20 mouse cellular contexts compared by ENCODE assay signal in the genomic region with DNA sequence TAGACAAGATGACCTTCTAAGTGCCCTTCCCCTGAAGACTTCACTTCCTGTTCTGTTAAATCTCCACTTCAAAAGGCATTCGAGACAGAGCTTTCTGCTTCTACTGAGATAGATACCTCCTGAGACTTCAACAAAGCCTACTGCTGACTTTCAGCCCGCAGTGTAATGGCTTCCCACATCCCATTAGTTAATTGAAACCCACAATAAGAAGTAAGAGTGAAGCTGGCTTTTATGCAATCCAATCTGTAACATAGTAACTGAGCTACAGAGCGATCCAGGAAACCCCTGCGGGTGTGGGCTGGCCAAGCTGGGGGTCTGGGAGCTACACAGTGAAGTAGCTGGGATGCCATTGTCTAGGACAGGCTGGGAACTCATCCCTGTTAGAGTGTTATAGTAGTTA. TPM values are rescaled to one million over a fixed set of nuclear protein-coding genes. Genes with fewer than 3 reads are reported as not detected.
"Had no signal": no experiment of that assay in that cellular context is flagged by ENCODE, and none has a peak within 500 bp of the region (broad histone marks: within the 10 kb centered on the region; RNA-seq: fewer than 3 reads in every experiment).

No protein-coding gene starts in this region.

- H3K9me3 ChIP-seq: kidney, embryonic 15.5 days; limb, embryonic 15.5 days; liver, embryonic 12.5 days; lung, embryonic 15.5 days; neural tube, embryonic 12.5 days; stomach, embryonic 15.5 days had no signal

- H3K36me3 ChIP-seq: kidney, embryonic 15.5 days; limb, embryonic 15.5 days; liver, embryonic 12.5 days; lung, embryonic 15.5 days; neural tube, embryonic 12.5 days; stomach, embryonic 15.5 days had no signal

- H3K4me2 ChIP-seq: kidney, embryonic 15.5 days; limb, embryonic 15.5 days; liver, embryonic 12.5 days; lung, embryonic 15.5 days; neural tube, embryonic 12.5 days; stomach, embryonic 15.5 days had no signal

- H3K27ac ChIP-seq: kidney, embryonic 15.5 days; left cerebral cortex, adult 2 months; limb, embryonic 15.5 days; liver, embryonic 12.5 days; lung, embryonic 15.5 days; macrophage; neural tube, embryonic 12.5 days; stomach, embryonic 15.5 days had no signal

- H3K9ac ChIP-seq: kidney, embryonic 15.5 days; limb, embryonic 15.5 days; liver, embryonic 12.5 days; lung, embryonic 15.5 days; neural tube, embryonic 12.5 days; stomach, embryonic 15.5 days had no signal

- H3K27me3 ChIP-seq: kidney, embryonic 15.5 days; limb, embryonic 15.5 days; liver, embryonic 12.5 days; lung, embryonic 15.5 days; neural tube, embryonic 12.5 days; stomach, embryonic 15.5 days had no signal

- H3K4me1 ChIP-seq: liver, embryonic 12.5 days; lung, embryonic 15.5 days; neural tube, embryonic 12.5 days; stomach, embryonic 15.5 days had no signal

- ATAC-seq: intestine, embryonic 16.5 days; liver, embryonic 12.5 days; midbrain, embryonic 16.5 days had no signal

- H3K4me3 ChIP-seq: kidney, embryonic 15.5 days; left cerebral cortex, adult 2 months; limb, embryonic 15.5 days; liver, embryonic 12.5 days; lung, embryonic 15.5 days; megakaryocyte, embryonic 14.5 days; neural tube, embryonic 12.5 days; stomach, embryonic 15.5 days had no signal

- DNase-seq: kidney, adult 2 months; kidney, postnatal 14 days; lung, postnatal 14 days; right cerebral cortex, postnatal 14 days; thymus, postnatal 4 days had no signal

RNA-seq across cellular contexts. Expression of a gene that starts 46.7 kb away (rescaled TPM):
- total RNA-seq: neutrophil, adult 5-6 weeks had no signal
- polyA plus RNA-seq: limb, embryonic 11.5 days; liver, embryonic 12.5 days; liver, embryonic 16.5 days; macrophage; spleen, adult 2 months had no signal
